Mouse (Mus musculus) CH12.LX (cell line): ENCODE measurements at regions not wholly inside any gene's neighbourhood (a gene's known extent, or its start where the extent isn't known, plus 50 kb on each side); places are given as distances from the start of the nearest gene placed in this dataset.

ENCODE experiments used
- DNase-seq: peaks from one replicate; pipeline ENCODE4 v3.0.0-alpha.2; 2013; ENCODE audit errors: extremely low read depth
- H3K27ac ChIP-seq: 2 replicates; pipeline ENCODE4 v1.5.1; 2012; ENCODE audit warnings: low read depth, mild to moderate bottlenecking, control low read depth, moderate library complexity; ENCODE audit not compliant: insufficient read depth
- H3K27me3 ChIP-seq: replicated peaks from 2 replicates; pipeline ENCODE3; 2012; ENCODE audit warnings: inconsistent platforms
- H3K36me3 ChIP-seq, 2 experiments: replicated peaks in 1 of 2; 2 replicates each; pipeline versions ENCODE3 to v1.6.1; 2012; ENCODE audit warnings: inconsistent platforms in 1 of 2, low read length in 1 of 2, mild to moderate bottlenecking in 1 of 2, mixed read lengths in 1 of 2, moderate library complexity in 1 of 2; ENCODE audit not compliant: control insufficient read depth in 1 of 2, insufficient read depth in 1 of 2
- H3K4me1 ChIP-seq, 2 experiments: 2 replicates each; pipeline ENCODE4 v1.6.1; 2012; ENCODE audit warnings: inconsistent platforms in 1 of 2, moderate library complexity in 1 of 2; ENCODE audit not compliant: insufficient read depth in 2 of 2, control insufficient read depth in 1 of 2
- H3K4me2 ChIP-seq: 2 replicates; pipeline ENCODE4 v1.6.1; 2012; ENCODE audit warnings: low read depth, mild to moderate bottlenecking, control low read depth; ENCODE audit not compliant: poor library complexity, insufficient read depth, severe bottlenecking
- H3K4me3 ChIP-seq, 3 experiments: fragments of 150-350 bp in 1 of 3; sonication (generic) in 1 of 3; replicated peaks in 1 of 3; 2 replicates each; pipeline versions ENCODE3 to v1.5.1; 2011 to 2012; ENCODE audit warnings: low read depth in 2 of 3, low read length in 2 of 3, mild to moderate bottlenecking in 2 of 3, moderate library complexity in 2 of 3, control low read depth in 1 of 3, improper control_type of control experiment in 1 of 3, inconsistent platforms in 1 of 3, mixed read lengths in 1 of 3; ENCODE audit not compliant: poor library complexity in 1 of 3
- H3K79me2 ChIP-seq: replicated peaks from 2 replicates; pipeline ENCODE4 v1.6.1; 2012; ENCODE audit warnings: mild to moderate bottlenecking, moderate library complexity; ENCODE audit not compliant: control insufficient read depth, poor library complexity, insufficient read depth, severe bottlenecking; ENCODE audit errors: extremely low read depth
- H3K9ac ChIP-seq: 2 replicates; pipeline ENCODE4 v1.6.1; 2012; ENCODE audit warnings: low read depth, mild to moderate bottlenecking, control low read depth, moderate library complexity; ENCODE audit not compliant: insufficient read depth
- H3K9me3 ChIP-seq: replicated peaks from 2 replicates; pipeline ENCODE3; 2012; ENCODE audit warnings: low read length, inconsistent platforms, mixed read lengths
- CHD1 ChIP-seq: IDR thresholded peaks from 2 replicates; pipeline ENCODE4 v1.6.1; 2012; ENCODE audit warnings: low read depth, low read length, improper control_type of control experiment, inconsistent platforms
- ELF1 ChIP-seq: IDR thresholded peaks from 2 replicates; pipeline ENCODE4 v1.6.1; 2014; ENCODE audit warnings: low read depth, mild to moderate bottlenecking, inconsistent platforms, low read length, improper control_type of control experiment
- ETS1 ChIP-seq: conservative IDR thresholded peaks from 2 replicates; pipeline ENCODE4 v1.6.1; 2012; ENCODE audit warnings: low read depth, mild to moderate bottlenecking, inconsistent platforms, low read length, improper control_type of control experiment, moderate library complexity
- IRF4 ChIP-seq: IDR thresholded peaks from 2 replicates; pipeline ENCODE4 v1.6.1; 2014; ENCODE audit warnings: low read depth, mild to moderate bottlenecking, inconsistent platforms, low read length, improper control_type of control experiment
- KAT2A ChIP-seq: IDR thresholded peaks from 2 replicates; pipeline ENCODE4 v1.6.1; 2012; ENCODE audit warnings: low read length, improper control_type of control experiment, inconsistent platforms; ENCODE audit not compliant: insufficient replicate concordance
- MAX ChIP-seq: IDR thresholded peaks from 2 replicates; pipeline ENCODE4 v1.6.1; 2011; ENCODE audit warnings: low read length, improper control_type of control experiment
- MAZ ChIP-seq: IDR thresholded peaks from 2 replicates; pipeline ENCODE4 v1.6.1; 2012; ENCODE audit warnings: low read depth, mild to moderate bottlenecking, inconsistent platforms, low read length, improper control_type of control experiment, moderate library complexity
- NRF1 ChIP-seq: IDR thresholded peaks from 2 replicates; pipeline ENCODE4 v1.6.1; 2014; ENCODE audit warnings: low read depth, mild to moderate bottlenecking, inconsistent platforms, low read length, improper control_type of control experiment, moderate library complexity
- POLR2A ChIP-seq: IDR thresholded peaks from 2 replicates; pipeline ENCODE4 v1.6.1; 2011; ENCODE audit warnings: low read depth, mild to moderate bottlenecking, improper control_type of control experiment, low read length
- POLR2AphosphoS2 ChIP-seq: IDR thresholded peaks from 2 replicates; pipeline ENCODE4 v1.6.1; 2011; ENCODE audit warnings: low read depth, low read length, improper control_type of control experiment
- RCOR1 ChIP-seq: conservative IDR thresholded peaks from 2 replicates; pipeline ENCODE4 v1.6.1; 2012; ENCODE audit warnings: low read depth, mild to moderate bottlenecking, inconsistent platforms, low read length, improper control_type of control experiment
- SMC3 ChIP-seq: IDR thresholded peaks from 2 replicates; pipeline ENCODE4 v1.6.1; 2011; ENCODE audit warnings: low read depth, low read length, improper control_type of control experiment
- dilution Hi-C: fragments of 300-500 bp; cut with MboI; formaldehyde crosslinking; loops from 2 replicates; pipeline ENCODE4 v1.14.3; 2020; ENCODE audit warnings: low sequenced_read_pairs; ENCODE audit not compliant: extremely low pct_unique_long_range_greater_than_20kb, extremely low pct_ligation_motif_present
- in situ Hi-C: fragments of 300-500 bp; cut with MboI; formaldehyde crosslinking; loops from 3 replicates; pipeline ENCODE4 v1.14.3; 2019; ENCODE audit warnings: low sequenced_read_pairs, low pct_ligation_motif_present, low pct_unique_long_range_greater_than_20kb, mixed read lengths

- no peak overlapping the region for H3K27ac ChIP-seq
- no peak for DNase-seq
- no peaks in the 10 kb centered on the region for H3K9me3 ChIP-seq
- dilution Hi-C loops (no loop called here), in situ Hi-C loops (no loop called here)
- no peaks in the 10 kb centered on the region for H3K27me3 ChIP-seq
- no peak overlapping the region for H3K9ac ChIP-seq
- H3K79me2 ChIP-seq, result no peaks in the 10 kb centered on the region
- TF ChIP-seq IRF4, result no peak
- no peak for TF ChIP-seq POLR2A
- no peaks in the 10 kb centered on the region for H3K4me1 ChIP-seq
- H3K4me2 ChIP-seq, result no peak overlapping the region
- no peak overlapping the region for H3K4me3 ChIP-seq
- H3K36me3 ChIP-seq, result no peaks in the 10 kb centered on the region
Observed at GRCm38 (mm10) chrX:99249038-99249607, 113.2 kb downstream of the Efnb1 start.

DNA sequence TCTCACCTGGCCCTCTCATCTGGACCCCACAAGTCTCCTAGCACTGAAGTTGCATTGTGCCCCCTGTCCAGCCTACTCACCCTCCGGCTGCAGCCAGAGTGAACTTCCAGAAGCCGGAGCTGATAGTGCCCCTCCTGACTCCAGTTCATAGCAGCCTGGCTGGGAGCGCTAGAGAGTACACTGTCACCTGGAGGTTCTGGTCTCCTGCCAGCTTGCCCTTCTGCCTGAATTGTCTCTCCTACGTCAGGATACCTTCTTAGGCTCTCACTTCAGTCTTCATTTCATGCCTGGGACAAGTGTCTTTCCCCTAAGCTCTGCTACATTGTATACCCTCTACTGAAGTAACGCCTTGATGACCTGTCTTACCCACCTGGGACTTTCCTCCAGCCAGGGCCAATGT, 112.3 kb downstream of the Efnb1 start:
- Histone ChIP-seq H3K4me2 (no peak overlapping the region), H3K9me3 (no peaks in the 10 kb centered on the region), H3K79me2 (no peaks in the 10 kb centered on the region), H3K27me3 (no peaks in the 10 kb centered on the region), H3K27ac (no peak overlapping the region), H3K4me1 (no peaks in the 10 kb centered on the region), H3K36me3 (no peaks in the 10 kb centered on the region), H3K9ac (no peak overlapping the region), H3K4me3 (no peak overlapping the region)
- dilution Hi-C loops (no loop called here), in situ Hi-C loops (no loop called here)
- DNase-seq, result no peak
- TF ChIP-seq ELF1 (no peak), NRF1 (no peak), POLR2A (no peak), MAZ (no peak), POLR2AphosphoS2 (no peak), CHD1 (no peak), RCOR1 (no peak), MAX (no peak)

GRCm38 (mm10) chrX:99246704-99247103, 110.8 kb downstream of the Efnb1 start:
- Histone ChIP-seq H3K27ac (no peak overlapping the region), H3K27me3 (no peaks in the 10 kb centered on the region), H3K79me2 (no peaks in the 10 kb centered on the region), H3K4me3 (no peak overlapping the region), H3K4me2 (no peak overlapping the region), H3K9me3 (no peaks in the 10 kb centered on the region), H3K36me3 (no peaks in the 10 kb centered on the region), H3K9ac (no peak overlapping the region), H3K4me1 (no peaks in the 10 kb centered on the region)
- dilution Hi-C loops, result no loop called here
- no peak for TF ChIP-seq ETS1
- TF ChIP-seq KAT2A, result no peak
- no peak for TF ChIP-seq SMC3
- TF ChIP-seq IRF4, result no peak
- in situ Hi-C loops, result no loop called here
- DNase-seq, result no peak
